Mouse (Mus musculus) limb, embryonic 11.5 days (tissue): Measurements from ENCODE around the gene Rftn1. TPM values are rescaled to one million over a fixed set of nuclear protein-coding genes. Genes with fewer than 3 reads are reported as not detected.
A peak's percentile ranks its signal among the peaks of the same experiment; 100 is the strongest.

ENCODE experiments used
- ATAC-seq: fragments of 200-750 bp; cut with Nextera tagmentation; 2 replicates; pipeline ENCODE4 v1.8.0; 2017; ENCODE audit warnings: low read depth; ENCODE audit not compliant: insufficient number of reproducible peaks, low FRiP score, low TSS enrichment
- DNase-seq: peaks from one replicate; pipeline ENCODE4 v3.0.0-alpha.2; 2015; ENCODE audit warnings: low spot score
- H3K27ac ChIP-seq: fragments of 300-500 bp; sonication (generic); replicated peaks from 2 replicates; pipeline ENCODE4 v1.5.1; 2014; ENCODE audit warnings: low read depth, mild to moderate bottlenecking, low read length
- H3K27me3 ChIP-seq: fragments of 300-500 bp; sonication (generic); 2 replicates; pipeline ENCODE4 v1.6.1; 2014; ENCODE audit warnings: mild to moderate bottlenecking, low read length, mixed read lengths; ENCODE audit not compliant: control insufficient read depth, insufficient read depth
- H3K36me3 ChIP-seq: fragments of 300-500 bp; sonication (generic); 2 replicates; pipeline ENCODE4 v1.6.1; 2014; ENCODE audit warnings: mild to moderate bottlenecking, low read length, moderate library complexity, mixed read lengths; ENCODE audit not compliant: control insufficient read depth, insufficient read depth
- H3K4me1 ChIP-seq: fragments of 300-500 bp; sonication (generic); 2 replicates; pipeline ENCODE4 v1.6.1; 2014; ENCODE audit warnings: low read length, mixed read lengths; ENCODE audit not compliant: control insufficient read depth, insufficient read depth
- H3K4me2 ChIP-seq: fragments of 300-500 bp; sonication (generic); 2 replicates; pipeline ENCODE4 v1.6.1; 2014; ENCODE audit warnings: low read depth, mild to moderate bottlenecking, moderate library complexity; ENCODE audit not compliant: severe bottlenecking
- H3K4me3 ChIP-seq: fragments of 300-500 bp; sonication (generic); 2 replicates; pipeline ENCODE4 v1.5.1; 2014; ENCODE audit warnings: low read depth, low read length
- H3K9ac ChIP-seq: fragments of 300-500 bp; sonication (generic); 2 replicates; pipeline ENCODE4 v1.6.1; 2014; ENCODE audit warnings: mild to moderate bottlenecking, low read length
- H3K9me3 ChIP-seq: fragments of 300-500 bp; sonication (generic); 2 replicates; pipeline ENCODE4 v1.6.1; 2016; ENCODE audit warnings: low read length; ENCODE audit not compliant: control insufficient read depth
- WGBS: fragments of 180-500 bp; shearing (Covaris S2); extraction: QIAGEN DNeasy Blood & Tissue Kit; methylation state at CpG from one replicate; pipeline ENCODE4 v1.1.7; 2014; 5-methylcytosine and 5-hydroxymethylcytosine counted together
- polyA plus RNA-seq: library from polyadenylated mRNA; unstranded; fragments of >200 nt; fragmentation: Nextera tagmentation; extraction: Ambion mirVana; gene quantifications from 2 replicates; pipeline ENCODE4 v1.2.1, GENCODE M21; 2014

The Rftn1 gene
- polyA plus RNA-seq, 1 experiment from 2014 or later = 5.1 TPM

DNA sequence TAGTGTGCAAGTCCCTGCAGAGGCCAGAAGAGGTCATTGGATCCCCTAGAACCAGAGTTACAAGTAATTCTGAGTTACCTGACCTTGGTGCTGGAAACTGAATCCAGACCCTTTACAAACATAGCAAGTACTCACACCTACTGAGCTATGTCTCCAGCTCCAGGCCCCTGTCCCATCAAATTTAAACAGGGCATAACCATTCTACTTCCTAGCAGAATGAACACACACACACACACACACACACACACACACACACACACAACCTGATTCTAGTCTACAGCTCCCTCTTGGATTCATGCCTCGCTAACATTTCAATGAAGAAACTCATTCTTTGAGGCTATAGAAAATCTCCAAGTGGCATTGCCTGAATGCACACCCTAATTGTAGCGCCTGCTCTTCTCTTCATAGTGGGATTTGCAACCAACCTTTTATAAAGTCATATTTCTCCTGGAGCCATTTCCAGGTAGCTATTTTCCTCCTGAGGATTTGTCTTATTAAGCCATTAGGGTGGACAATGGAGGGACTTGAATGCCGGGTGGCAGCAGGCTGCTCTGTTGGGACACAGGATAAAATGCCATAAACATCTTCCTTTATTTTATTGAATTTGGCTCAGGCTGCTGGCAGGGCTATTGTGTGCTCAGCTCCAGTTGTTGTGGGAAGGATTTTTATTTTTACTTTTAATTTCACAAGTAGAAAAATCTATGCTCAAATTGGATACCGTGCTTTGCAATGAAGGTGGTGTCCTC, 213.6 kb downstream of the Rftn1 start:
- H3K4me1 ChIP-seq = no peaks in the 10 kb centered on the region
- DNase-seq = no peak
- WGBS = 96% methylated on average over 4 of the region's 4 CpGs

DNA sequence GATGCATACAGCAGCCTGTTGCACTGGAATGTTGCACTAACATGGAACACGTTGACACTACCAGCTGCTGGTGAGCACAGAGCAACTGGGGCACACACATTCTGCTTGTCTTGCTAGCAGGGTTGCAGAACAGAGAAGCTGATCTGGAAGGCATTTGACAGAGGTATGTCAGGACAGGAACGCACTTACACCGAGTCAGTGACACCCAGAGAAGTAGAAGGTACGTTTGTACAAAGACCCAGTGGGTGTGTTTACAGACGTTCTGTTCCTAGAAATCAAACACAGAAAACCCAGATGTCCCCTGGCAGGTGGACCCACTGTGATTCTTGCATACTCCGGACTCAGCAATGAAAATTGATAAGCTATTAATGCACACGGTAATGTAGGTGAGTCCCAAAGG, 215.0 kb downstream of the Rftn1 start:
- Histone ChIP-seq H3K9ac (no peak overlapping the region), H3K4me3 (no peak overlapping the region), H3K4me1 (no peaks in the 10 kb centered on the region), H3K27ac (no peak overlapping the region), H3K27me3 (no peaks in the 10 kb centered on the region), H3K9me3 (no peaks in the 10 kb centered on the region), H3K4me2 (no peak overlapping the region), H3K36me3 (no peaks in the 10 kb centered on the region)
- WGBS = 72% methylated on average over 7 of the region's 7 CpGs
- DNase-seq (no peak), ATAC-seq (no peak)

More for the DNA sequence above, 213.6 kb downstream of the Rftn1 start:
- Histone ChIP-seq H3K36me3 (no peaks in the 10 kb centered on the region), H3K9ac (no peak overlapping the region), H3K9me3 (no peaks in the 10 kb centered on the region), H3K4me3 (no peak overlapping the region), H3K27me3 (no peaks in the 10 kb centered on the region), H3K27ac (no peak overlapping the region), H3K4me2 (no peak overlapping the region)
- no peak for ATAC-seq

DNA sequence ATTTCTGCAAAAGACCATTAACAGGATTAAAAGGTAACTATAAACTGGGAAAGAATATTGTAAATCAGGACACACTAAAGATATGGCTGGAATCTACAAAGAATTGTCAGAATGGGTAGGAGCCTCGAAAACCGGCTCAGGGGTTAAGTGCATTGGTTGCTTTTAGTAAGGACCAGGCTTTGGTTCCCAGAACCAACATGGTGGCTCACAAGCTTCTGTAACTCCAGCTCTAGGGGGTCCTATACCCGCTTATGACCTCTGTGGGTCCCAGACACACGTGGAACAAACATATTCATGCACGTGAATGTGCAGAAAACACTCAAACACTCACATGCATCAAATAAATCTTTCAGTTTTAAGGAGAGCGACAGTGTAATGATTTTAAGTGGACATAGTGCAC, 215.5 kb downstream of the Rftn1 start:
- Histone ChIP-seq H3K27ac (no peak overlapping the region), H3K36me3 (no peaks in the 10 kb centered on the region), H3K4me3 (no peak overlapping the region), H3K27me3 (no peaks in the 10 kb centered on the region), H3K9me3 (no peaks in the 10 kb centered on the region), H3K4me1 (no peaks in the 10 kb centered on the region), H3K4me2 (no peak overlapping the region), H3K9ac (no peak overlapping the region)
- DNase-seq (no peak), ATAC-seq (no peak)
- 87% methylated on average over 6 of the region's 6 CpGs for WGBS

DNA sequence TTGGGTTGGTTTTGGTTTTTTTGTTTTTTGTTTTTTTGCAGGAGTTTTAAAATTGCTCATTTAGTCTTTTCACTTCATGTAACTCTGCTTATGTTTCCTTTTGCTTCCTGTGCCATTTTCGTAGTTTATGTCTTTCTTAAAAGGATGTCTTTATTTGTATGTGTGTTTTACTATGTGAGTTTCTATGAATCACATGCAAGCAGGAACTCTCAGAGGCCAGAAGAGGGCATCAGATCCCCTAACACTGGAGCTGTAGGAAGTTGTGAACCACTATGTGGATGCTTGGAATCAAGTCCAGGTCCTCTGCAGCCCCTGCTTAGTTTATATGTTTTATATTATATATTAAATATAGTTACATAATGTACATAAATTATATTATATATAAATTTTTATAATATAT, 218.3 kb downstream of the Rftn1 start:
- no peaks in the 10 kb centered on the region for H3K4me1 ChIP-seq
- no peak overlapping the region for H3K27ac ChIP-seq
- DNase-seq = no peak
- no peak overlapping the region for H3K9ac ChIP-seq
- H3K27me3 ChIP-seq = no peaks in the 10 kb centered on the region
- no peaks in the 10 kb centered on the region for H3K36me3 ChIP-seq
- H3K4me3 ChIP-seq = no peak overlapping the region
- no peak for ATAC-seq
- 91% methylated on average over 1 of the region's 1 CpGs for WGBS
- H3K4me2 ChIP-seq = no peak overlapping the region
- H3K9me3 ChIP-seq = no peaks in the 10 kb centered on the region

DNA sequence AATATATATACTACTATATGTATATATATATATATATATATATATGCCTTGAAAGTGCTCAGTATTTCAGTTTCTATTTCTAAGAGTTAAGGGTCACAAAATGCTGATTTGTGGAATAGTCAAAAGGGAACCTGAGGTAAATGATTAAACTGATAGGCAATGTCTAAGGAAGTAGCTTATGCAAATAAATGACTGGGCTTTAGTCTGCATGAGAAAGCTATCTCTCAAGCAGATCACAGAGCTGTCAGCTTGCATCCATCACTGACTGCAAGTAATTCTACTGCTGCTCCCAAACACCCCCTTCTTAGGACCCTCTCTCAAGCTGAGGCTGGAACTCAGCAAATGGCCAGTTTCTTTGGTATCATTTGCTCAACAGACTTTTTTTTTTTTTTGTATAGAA, 219.4 kb downstream of the Rftn1 start:
- Histone ChIP-seq H3K36me3 (no peaks in the 10 kb centered on the region), H3K4me1 (no peaks in the 10 kb centered on the region), H3K4me3 (no peak overlapping the region), H3K27ac (no peak overlapping the region), H3K27me3 (no peaks in the 10 kb centered on the region), H3K4me2 (no peak overlapping the region), H3K9ac (no peak overlapping the region), H3K9me3 (no peaks in the 10 kb centered on the region)
- no peak for DNase-seq
- no peak for ATAC-seq

DNA sequence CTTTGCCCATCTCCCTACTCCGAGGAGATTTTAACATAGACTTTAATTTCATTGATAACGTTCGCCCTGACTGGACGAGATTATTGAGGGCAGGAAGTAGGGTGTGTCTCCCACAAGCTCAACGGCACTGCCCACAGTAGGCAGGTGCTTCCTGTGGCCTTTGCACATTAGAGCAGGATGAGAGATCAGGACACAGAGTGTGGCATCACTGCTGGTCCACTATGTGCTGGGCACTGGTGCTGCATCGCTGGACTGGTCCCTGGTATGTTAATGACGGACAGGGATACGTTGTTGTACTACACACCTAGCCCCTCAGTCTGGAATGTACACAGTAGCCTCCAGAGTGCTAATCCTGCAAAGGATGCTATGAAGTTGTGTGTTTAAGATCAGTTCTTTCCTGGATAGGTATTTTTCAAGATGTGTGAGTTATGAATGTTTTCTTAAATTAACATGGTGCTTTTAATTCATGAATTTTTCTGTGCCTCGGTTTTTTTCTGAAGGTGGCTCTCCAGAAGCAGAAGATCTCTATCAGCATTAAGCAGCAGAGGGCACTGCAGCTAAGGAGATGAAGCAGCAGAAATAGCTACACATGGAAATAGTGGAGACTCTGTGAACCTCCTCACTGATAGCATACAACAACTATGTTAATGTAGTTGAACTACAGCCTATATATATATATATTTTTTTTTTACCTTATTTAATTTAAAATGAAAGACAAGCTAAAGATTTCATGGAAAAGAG, 221.8 kb downstream of the Rftn1 start:
- DNase-seq (peak; percentile 58), ATAC-seq (no peak)
- Histone ChIP-seq H3K9me3 (no peaks in the 10 kb centered on the region), H3K36me3 (no peaks in the 10 kb centered on the region), H3K9ac (no peak overlapping the region), H3K27me3 (no peaks in the 10 kb centered on the region), H3K4me3 (no peak overlapping the region), H3K4me1 (no peaks in the 10 kb centered on the region), H3K27ac (no peak overlapping the region), H3K4me2 (no peak overlapping the region)
- 67% methylated on average over 9 of the region's 9 CpGs for WGBS

DNA sequence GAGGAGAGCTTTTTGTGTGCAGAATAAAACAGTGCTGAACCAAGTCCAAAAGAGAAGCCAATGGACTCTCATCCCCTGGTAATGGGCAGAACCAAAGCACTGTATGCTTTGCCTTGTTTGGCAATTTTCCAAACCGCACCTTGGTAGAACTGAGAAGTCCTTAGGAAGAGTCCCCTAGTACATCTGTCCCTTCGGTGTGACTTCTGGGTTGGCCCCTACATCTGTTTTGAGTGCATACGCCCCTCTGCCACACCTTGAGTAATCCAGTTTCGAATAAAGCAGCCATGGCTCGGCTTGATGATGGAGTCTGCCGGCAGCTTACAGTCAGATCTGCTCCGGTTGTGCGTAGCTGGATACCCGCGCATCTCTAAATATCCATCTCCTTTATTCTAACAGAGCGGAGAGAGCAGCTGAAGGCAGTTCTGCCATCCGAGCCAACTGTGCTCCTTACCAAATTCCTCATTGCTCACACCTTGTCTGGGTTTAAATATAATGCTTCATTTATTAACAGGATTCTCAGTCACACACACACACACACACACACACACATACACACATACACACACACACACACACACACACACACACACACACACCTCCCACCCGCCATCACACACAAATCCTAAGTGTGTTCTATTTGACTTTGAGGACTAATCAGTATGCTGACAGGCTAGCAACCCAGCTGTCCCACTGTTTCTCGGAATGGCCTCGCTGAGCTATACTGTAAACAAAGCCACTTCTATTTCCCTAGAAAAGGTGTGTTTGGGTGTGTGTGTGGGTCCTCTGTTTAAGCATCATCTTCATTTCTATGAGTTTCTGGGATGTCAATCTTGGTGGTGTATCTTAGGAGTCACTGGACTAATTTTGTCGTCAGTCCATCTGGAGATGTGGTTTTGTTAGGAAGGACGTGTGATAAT, 224.4 kb downstream of the Rftn1 start:
- Histone ChIP-seq H3K4me1 (no peaks in the 10 kb centered on the region), H3K36me3 (no peaks in the 10 kb centered on the region), H3K27ac (no peak overlapping the region), H3K9ac (no peak overlapping the region), H3K4me2 (no peak overlapping the region), H3K4me3 (no peak overlapping the region), H3K27me3 (no peaks in the 10 kb centered on the region), H3K9me3 (no peaks in the 10 kb centered on the region)
- WGBS = 84% methylated on average over 17 of the region's 17 CpGs
- DNase-seq (no peak), ATAC-seq (no peak)

DNA sequence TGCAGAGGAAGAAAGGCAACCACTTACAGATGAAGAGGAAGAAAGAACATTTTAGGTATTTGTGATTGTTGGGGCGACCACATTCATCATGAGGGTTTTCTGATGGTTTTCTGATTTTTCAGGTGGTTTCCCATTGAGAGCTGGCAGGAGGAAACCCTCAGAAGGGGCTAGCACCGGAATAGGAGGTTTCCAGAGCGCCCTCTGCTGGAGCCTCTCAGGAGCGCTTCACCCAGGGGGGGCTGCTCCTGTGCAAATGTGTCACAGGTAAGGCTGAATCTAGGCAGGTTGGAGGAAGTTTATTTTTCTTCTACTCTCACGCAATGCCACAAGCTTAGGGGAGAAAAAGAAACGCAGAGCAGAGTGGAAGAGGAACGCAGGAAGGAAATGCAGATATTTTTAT, 225.4 kb downstream of the Rftn1 start:
- Histone ChIP-seq H3K36me3 (no peaks in the 10 kb centered on the region), H3K4me2 (no peak overlapping the region), H3K4me3 (no peak overlapping the region), H3K27me3 (no peaks in the 10 kb centered on the region), H3K9ac (no peak overlapping the region), H3K9me3 (no peaks in the 10 kb centered on the region), H3K27ac (no peak overlapping the region), H3K4me1 (no peaks in the 10 kb centered on the region)
- WGBS = 68% methylated on average over 7 of the region's 7 CpGs
- DNase-seq (no peak), ATAC-seq (no peak)
